Mouse (Mus musculus) C2C12 (cell line): ENCODE data around the gene Cttnbp2nl.

ENCODE experiments used
- CTCF ChIP-seq: IDR thresholded peaks from one replicate; pipeline ENCODE4 v1.5.1; 2011; ENCODE audit not compliant: control insufficient read depth, insufficient read depth, insufficient read length
- MYOG ChIP-seq: IDR thresholded peaks from one replicate; pipeline ENCODE4 v1.6.1; 2011; ENCODE audit not compliant: control insufficient read depth, insufficient read length; ENCODE audit errors: extremely low read depth

GRCm38 (mm10) chr3:104962866-104963265 is 90.1 kb downstream of the Cttnbp2nl start:
- no peak for TF ChIP-seq CTCF
- no peak for TF ChIP-seq MYOG
